Mouse (Mus musculus): ENCODE data around the gene Inhbc.
"Not testable (repeated sequence)": the region's sequence is repeated elsewhere in the genome, so short reads cannot be mapped to it uniquely, and the experiment has no call there.

Inhbc gene

DNA sequence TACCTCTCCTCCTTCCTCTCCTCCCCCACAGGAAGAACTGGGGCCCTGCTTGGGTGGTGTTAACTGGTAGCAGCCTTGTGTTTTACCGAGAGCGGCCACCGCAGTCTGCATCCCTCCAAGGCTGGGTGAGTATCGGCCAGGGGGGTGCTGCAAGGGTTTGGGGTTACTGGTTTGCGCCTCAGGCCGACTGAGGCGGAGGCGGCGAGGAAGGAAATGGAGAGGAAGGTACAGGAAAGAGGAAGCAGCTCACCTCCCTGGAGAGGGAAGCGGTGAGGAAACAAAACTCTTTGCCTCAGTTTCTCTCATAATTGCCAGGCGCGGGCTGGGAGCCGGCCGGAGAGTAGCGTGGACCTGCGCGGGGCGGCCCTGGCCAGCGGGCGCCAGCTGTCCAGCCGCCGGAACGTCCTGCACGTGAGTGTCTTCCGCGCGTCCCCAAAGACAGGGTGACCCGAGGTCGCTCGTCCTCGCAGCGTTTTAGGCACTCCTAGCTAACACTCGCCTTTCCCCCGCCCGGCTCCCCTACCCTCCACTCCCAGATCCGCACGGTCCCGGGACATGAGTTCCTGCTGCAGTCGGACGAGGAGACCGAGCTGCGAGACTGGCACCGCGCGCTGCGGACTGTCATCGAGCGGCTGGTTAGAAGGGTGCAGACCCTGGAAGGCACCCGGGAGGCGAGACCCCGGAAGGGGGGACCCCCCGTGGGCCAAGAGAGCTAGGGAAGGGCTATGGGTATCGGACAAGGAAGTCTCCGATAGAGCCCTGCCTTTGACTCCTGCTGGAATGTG lies 44.0 kb downstream of the Inhbc start:
- DNase-seq (ENCODE audit: low read depth, low spot score) = no peak

DNA sequence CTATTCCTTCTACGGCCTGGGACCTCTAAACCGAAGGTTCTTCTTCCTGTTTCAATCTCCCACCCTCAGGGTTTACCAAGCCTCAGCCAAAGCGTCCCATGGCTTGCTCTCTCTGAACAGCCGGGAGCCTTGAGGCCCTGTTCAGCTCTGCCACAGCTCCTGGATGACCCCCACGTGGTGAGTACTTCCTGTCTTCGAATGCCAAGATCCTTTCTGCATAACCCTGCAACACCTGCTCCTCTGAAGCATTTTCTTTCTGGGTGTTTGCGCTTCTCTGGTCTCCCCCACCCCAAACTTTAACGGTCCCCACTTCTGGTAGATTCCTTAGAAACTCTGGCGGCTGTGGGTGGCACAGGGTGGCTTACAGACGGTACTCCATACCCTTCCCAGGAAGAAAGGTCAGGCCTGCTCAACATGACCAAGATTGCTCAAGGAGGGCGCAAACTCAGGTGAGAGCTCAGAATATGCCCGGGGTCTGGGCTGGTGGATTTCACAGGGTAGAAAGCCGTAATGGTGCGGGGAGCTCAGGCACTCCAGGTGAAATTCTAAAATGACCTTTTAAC lies 44.7 kb downstream of the Inhbc start:
- DNase-seq (ENCODE audit: low read depth, low spot score) = no peak

DNA sequence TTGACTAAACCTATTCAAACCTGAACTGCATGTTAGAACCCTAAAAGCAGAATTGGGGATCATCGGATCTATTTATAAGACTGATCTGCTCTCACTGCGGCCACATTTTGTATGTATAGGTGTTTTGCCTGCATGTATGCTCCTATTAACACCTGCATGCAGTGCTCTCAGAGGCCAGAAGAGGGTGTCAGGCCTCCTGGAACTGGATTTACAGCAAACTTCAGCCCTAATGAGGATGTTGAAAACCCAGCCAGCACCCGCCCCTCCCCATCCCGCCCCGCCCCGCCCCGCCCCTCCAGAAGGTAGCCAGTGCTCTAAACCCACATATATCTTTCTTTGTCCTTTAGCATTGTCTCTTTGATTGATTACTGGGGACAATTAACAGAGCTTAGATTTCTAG lies 45.7 kb downstream of the Inhbc start:
- no peak for DNase-seq (ENCODE audit: low read depth, low spot score)

DNA sequence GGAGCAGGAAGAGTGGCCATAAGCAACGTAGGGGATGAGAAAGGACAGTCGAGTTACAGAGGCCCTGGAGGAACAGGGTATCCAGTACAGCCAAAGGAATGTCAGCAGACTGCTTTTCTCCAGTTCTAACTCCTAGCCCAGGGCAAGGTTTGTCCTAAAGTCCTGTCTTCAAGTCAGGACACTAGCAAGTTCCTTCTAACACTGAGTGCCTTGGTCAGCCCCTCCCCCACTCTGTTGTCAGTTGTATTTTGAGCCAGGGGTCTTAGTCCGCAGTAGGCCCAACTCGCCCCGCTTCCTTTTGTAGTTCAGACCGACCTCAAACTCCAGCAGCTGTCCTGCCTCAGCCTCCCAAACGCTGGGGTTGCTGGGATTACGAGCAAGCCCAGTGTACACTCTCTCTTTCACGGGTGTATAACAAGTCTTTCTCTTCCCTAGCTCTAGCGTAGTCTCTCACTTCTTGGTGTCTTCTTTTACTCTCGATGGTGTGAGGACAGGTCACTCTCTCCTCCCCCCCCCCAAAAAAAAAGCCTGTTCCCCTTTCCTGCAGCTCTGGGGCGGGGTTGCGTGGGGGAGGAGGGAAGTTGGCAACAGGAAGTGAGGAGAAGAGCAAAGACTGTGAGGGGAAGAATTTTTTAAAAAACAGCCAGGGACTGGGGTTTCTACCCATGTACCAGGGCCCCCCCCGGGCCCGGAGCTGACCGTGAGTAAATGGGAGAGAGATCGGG lies 46.9 kb downstream of the Inhbc start:
- DNase-seq (ENCODE audit: low read depth, low spot score) = no peak

DNA sequence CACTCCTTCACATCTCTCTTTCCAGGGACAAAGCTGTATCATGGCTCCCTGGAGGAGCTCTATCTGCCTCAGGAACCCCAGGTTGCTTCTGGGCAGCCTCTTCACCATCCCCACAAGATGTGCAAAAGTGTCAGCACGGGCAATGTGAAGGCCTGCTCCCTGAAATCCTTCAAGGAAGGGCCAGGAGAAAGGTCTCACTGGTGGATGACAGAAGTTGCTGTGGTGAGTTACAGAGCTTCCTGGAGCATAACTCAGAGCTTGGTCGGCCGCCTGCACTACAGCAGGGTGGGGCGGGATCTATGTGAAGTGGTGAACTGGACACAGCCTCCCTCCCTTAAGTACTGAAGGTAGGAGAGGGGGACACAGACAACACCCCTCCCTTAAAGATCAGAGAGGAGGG lies 47.6 kb downstream of the Inhbc start:
- no peak for DNase-seq (ENCODE audit: low read depth, low spot score)

DNA sequence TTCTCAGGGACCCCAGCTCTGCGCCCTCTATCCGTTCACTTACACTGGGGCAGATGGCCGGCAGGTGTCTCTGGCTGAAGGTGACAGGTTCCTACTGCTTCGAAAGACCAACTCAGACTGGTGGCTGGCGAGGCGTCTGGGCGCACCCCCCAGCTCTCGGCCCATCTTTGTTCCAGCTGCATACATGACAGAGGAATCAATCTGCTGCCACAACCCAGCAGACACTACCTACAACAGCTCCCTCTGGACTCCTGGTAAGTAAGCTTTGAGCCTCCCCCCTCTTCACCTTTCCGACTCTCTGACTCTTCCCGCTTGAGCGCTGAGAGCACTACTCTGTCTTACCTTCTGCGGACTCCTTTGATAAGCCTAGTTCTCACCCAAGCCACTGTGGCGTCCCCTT lies 48.1 kb downstream of the Inhbc start:
- DNase-seq (ENCODE audit: low read depth, low spot score) = no peak

DNA sequence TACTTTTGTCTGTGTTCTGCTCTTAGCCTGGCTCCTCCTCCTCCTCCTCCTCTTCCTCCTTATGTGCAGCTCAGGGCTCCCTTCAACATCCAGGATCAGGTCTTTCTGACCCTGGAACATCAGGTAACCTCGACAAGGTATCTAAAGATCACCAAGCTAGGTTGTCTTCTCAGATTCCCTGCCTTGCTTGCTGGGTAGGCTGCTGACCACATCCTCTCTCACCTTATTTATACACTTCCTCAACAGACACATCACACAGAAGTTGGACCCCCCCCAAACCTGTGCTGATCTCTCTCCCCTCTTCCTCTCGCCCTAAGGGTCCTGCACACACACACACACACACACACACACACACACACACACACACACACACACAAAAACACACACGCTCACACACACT lies 48.6 kb downstream of the Inhbc start, which contains the start of gene Arhgap9:
Arhgap9 (plus strand) TSS at position 344 of the 400 bp plus-strand sequence.
- no peak for DNase-seq (ENCODE audit: low read depth, low spot score)

DNA sequence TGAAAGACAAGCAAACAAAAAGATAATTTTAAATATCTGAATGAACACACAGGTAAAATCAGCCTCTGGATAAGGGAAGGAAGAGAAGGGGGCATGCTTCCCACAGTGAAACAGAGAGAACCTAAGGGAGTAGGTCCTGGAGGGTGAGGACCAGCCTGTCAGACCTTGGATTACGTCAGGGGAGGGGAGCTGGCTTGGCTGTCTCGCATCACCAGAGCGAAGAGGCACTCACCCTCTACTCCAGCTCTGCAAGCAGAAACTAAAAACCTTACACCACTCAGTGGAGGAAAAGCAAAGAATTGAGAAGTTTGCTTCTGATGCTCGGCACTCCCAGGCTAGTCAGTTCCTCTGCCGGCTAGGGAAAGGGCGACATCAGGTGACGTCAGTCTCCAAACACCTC lies 50.3 kb downstream of the Inhbc start:
- no peak for DNase-seq (ENCODE audit: low read depth, low spot score)

DNA sequence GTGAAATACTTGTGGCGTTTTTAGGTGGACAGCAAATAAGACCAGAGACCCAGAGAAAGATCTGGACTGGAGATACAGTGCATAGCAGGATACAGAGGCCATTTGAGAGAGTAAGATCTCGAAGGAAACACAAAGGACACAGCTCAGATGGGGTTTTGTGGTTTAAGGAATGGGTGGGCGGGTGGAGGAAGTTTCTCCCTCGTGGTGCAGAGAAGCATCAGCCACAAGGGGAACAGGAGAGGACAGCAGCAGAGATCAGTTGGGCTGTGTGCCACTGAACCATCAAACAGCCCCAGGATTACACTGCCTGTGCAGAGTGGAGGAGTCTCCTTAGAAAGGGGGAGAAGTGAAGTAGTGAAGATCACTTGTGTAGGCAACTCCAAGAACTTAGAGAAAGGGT lies 52.2 kb downstream of the Inhbc start:
- no peak for DNase-seq (ENCODE audit: low read depth, low spot score)

DNA sequence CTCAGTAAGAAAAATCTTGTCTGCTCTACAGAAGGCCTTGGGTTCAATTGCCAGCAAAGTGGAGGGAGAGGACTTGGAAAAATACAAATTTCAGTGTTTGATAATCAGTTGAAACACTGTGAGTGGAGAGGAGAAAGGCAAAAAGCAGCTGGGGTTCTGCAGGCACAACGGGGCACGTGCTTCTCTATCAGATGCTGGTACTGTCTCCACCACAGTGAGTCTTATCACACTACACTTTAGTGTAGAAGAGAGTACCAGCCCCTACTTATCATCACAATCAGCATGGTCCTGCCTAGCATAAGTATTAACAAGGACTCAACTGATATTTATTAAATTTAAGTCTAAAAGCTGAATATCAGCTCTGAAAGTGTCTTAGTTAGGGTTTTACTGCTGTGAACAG lies 53.0 kb downstream of the Inhbc start:
- no peak for DNase-seq (ENCODE audit: low read depth, low spot score)

DNA sequence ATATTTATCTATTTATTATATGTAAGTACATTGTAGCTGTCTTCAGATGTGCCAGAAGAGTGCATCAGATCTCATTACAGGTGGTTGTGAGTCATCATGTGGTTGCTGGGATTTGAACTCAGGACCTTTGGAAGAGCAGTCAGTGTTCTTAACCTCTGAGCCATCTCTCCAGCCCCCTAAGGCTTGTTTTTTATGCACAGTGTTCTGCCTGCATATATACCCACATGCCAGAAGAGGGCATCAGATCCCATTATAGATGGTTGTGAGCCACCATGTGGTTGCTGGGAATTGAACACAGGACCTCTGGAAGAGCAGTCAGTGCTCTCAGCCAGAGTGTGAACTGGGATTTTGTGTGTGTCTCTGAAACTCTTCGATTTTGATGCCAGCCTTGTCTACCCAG lies 55.3 kb downstream of the Inhbc start:
- DNase-seq (ENCODE audit: low read depth, low spot score) = not testable (repeated sequence)

DNA sequence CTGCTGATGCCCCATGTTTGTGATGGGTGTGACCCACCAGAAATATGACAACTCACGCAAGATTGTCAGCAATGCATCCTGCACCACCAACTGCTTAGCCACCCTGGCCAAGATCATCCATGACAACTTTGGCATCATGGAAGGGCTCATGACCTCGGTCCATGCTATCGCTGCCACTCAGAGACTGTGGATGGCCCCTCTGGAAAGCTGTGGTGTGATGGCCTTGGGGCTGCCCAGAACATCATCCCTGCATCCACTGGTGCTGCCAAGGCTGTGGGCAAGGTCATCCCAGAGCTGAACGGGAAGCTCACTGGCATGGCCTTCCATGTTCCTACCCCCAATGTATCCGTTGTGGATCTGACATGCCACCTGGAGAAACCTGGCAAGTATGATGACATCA lies 56.7 kb downstream of the Inhbc start:
- not testable (repeated sequence) for DNase-seq (ENCODE audit: low read depth, low spot score)

DNA sequence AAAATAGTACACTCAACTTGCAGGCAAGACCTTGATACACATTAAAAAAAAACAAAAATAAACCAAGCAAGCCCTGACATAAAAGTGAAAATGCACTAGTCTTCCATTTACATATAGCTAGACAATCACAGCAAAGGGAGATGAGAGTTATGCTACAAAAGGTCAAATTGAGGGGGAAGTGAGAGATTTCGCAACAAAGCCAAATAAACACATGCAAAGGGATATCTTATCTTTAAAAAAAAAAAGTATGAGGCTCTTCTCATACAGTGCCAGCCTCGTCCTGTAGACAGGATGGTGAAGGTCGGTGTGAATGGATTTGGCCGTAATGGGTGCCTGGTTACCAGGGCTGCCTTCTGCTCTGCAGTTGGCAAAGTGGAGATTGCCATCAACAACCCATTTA lies 57.4 kb downstream of the Inhbc start:
- no peak for DNase-seq (ENCODE audit: low read depth, low spot score)

DNA sequence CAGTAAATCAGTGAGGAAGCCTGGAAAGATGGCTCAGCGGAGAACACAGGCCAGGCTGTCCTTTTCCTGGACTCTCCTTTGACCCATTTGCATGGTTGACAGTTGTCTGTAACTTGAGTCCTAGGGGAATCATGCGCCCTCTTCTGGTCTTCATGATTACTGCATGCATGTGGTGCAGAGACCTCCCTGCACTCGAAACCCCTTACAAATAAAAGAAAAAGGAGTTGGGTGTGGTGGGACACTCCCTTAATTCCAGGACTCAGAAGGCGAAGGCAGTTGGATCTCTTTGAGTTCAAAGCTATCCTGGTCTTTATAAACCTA lies 57.9 kb downstream of the Inhbc start:
- peak; percentile 85 for DNase-seq (ENCODE audit: low read depth, low spot score)

DNA sequence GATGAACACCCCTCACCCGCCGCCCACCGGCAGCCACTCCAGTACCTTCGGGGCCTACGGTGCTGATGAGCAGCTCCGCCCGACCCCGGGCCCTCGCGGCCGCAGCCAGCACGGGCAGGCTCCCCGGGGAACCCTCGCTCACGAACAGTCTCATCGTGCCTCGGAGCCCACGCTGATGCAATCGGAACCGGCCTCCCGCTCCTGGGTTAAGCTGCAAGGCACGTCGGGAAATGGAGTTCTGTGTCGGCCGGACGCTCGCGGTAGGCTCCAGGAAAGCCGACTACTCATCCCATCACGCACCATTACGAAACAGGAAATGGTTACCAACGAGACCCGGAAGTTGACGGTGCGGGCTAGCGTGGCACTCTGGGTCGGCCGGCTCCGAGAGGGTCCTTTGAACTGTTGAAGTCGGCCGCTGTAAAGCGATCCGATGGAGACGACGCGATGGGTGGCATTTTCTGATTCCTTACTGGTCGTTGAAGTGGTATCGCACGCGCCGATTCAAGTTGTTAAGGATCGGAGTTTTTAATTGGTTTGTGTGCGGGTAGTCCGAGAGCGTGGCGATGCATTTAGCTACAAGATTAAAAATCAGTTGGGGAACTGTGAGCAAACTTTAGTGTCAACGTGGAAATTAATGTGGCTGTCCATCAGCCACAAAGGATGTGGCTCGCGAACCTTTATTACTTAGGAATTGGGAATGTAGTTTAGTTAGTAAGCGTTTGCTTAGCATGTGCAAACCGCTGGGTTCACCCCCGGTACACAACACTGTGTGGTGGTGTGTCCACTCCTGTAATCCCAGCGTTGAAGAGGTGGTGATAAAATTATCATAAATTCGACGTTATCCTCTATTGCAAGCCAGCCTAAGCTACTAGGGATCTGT lies 58.5 kb downstream of the Inhbc start, which contains the start of gene Mars:
Mars (minus strand) TSS at position 311 of the 880 bp plus-strand sequence.
- DNase-seq (ENCODE audit: low read depth, low spot score) = peak; percentile 92

DNA sequence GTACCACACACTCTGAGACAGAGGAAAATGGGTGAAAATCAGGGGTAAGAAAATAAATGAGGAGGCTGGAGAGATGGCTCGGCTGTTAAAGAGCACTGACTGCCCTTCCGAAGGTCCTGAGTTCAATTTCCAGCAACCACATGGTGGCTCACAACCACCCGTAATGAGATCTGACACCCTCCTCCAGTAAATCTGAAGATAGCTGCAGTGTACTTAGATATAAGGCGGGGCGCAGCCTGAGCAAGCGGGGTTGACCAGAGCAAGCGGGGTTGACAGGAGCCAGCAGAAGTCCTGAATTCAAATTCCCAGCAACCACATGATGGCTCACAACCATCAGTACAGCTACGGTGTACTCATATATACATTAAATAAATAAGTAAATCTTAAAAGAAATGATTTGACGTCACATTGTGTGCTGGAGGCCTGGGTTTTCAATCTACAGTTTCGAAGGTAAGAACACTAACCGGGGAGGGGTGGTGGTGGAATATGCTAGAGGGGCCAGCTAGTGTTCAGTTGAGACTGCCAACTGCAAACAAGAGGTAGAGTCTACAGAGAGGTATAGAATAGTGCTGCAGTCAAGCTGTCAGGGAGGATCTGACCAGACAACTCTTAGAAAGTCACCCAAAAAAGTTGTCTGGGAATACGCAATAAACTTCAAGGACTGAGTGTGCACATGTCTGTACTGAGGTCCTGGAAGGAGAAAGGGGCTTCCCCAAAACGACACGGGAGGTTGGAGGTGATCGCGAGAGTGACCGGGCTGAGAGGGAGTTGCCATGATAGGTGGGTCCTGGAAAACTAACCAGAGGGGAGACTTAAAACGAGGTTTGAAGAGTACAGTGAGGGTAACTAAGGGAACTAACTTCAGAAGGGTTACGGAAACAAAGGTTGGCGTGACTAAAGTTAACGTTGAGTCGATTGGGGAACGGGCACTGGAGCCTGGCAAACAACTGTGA lies 59.4 kb downstream of the Inhbc start:
- DNase-seq (ENCODE audit: low read depth, low spot score) = no peak

DNA sequence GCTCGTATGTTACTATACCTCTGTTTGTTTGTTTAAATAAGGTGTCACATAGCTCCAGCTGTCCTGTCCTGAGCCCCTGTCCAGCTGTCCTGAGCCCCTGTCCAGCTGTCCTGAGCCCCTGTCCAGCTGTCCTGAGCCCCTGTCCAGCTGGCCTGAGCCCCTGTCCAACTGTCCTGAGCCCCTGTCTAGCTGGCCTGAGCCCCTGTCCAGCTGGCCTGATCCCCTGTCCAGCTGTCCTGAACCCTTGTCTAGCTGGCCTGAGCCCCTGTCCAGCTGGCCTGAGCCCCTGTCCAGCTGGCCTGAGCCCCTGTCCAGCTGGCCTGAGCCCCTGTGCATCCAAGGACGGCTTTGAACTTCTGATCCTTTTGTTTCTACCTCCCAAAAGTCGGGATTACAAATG lies 61.1 kb downstream of the Inhbc start:
- DNase-seq (ENCODE audit: low read depth, low spot score) = not testable (repeated sequence)

Measured in embryo, embryonic 11.5 days (tissue).